Mouse (Mus musculus): ENCODE measurements around the gene Hs1bp3. TPM values are rescaled to one million over a fixed set of nuclear protein-coding genes. Genes with fewer than 3 reads are reported as not detected.

The Hs1bp3 gene
- total RNA-seq, 4 experiments from 2014 or later: 18.4 to 33.8 (median 20.6) TPM

GRCm38 (mm10) chr12:8337286-8338060 lies 24.2 kb downstream of the Hs1bp3 start:
- no peak for DNase-seq

GRCm38 (mm10) chr12:8338491-8338890 lies 25.3 kb downstream of the Hs1bp3 start:
- no peak for DNase-seq

DNA sequence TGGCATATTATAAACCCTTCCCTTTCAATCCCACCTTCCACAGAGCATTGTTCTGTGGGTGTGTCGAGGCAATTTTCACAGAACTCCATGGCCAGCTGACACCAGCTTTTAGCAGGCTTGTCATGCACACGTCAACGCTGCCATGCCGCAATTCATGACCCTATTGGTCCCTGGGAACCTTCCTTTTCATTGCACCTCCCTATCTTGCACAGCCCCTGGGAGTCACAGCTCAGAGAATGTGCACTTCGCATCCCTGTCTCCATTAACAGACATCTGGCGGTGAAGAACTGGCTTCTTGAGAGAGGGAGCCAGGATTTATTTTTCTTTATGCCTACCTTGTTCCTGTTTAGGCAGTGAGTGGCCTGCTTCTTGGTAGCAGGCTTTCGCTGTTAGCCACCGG lies 25.7 kb downstream of the Hs1bp3 start:
- DNase-seq: no peak

GRCm38 (mm10) chr12:8339591-8340319 lies 26.5 kb downstream of the Hs1bp3 start:
- no peak for DNase-seq

DNA sequence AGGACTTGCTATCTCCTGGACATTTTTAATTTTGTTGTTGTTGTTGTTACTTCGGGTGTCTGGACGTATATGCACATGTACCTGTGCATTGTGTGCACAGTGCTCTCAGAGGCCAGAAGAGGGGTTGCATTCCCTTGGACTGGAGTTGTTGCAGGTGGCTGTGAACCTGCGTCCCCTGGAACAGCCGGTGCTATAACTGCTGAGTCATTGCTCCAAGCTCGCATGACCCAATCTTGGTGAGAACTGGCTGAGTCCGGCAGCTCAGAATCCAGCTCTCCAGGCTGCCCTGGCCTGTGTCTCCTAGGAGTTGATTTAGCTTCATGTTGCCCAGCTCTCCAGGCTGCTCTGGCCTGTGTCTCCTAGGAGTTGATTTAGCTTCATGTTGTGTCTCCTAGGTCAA lies 27.8 kb downstream of the Hs1bp3 start:
- no peak for DNase-seq

DNA sequence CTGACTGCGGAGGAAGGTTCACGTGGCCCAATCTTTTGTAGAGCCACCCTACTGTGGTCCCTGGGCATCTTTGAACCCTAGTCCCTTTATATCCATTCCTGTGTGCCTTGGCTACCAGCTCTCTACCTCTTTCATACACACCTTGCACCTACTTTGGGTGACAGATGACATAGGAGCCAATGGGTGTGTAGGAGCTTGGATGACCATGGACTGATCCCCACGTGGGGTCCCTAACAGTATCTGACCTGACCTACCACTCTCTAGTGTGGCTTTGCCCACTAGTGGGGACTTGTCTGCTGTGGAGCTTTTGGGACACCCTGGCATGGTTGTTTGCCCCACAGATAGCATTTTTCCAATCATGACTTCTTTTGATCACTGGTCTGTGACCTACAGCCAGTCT lies 30.1 kb downstream of the Hs1bp3 start:
- no peak for DNase-seq

GRCm38 (mm10) chr12:8344897-8345296 lies 31.7 kb downstream of the Hs1bp3 start:
- no peak for DNase-seq

DNA sequence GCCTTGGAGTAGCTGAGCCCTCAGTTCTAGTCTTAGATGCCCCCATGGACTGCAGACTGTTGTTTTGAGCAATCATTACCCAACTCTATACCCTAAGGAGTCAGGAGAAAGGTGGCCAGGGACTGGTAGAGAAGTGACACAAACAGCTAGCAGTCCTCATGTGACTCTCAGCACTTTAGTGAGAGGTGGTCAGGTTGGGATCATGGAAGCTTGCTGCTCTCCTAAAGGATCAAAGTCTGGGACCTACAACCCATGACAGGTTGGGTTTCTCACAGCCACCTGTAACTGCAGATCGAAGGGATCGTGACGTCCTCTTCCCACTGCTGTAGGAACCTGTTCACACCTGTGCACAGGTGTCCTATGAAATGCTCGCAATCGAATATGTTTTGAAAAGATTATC lies 32.3 kb downstream of the Hs1bp3 start:
- no peak for DNase-seq

DNA sequence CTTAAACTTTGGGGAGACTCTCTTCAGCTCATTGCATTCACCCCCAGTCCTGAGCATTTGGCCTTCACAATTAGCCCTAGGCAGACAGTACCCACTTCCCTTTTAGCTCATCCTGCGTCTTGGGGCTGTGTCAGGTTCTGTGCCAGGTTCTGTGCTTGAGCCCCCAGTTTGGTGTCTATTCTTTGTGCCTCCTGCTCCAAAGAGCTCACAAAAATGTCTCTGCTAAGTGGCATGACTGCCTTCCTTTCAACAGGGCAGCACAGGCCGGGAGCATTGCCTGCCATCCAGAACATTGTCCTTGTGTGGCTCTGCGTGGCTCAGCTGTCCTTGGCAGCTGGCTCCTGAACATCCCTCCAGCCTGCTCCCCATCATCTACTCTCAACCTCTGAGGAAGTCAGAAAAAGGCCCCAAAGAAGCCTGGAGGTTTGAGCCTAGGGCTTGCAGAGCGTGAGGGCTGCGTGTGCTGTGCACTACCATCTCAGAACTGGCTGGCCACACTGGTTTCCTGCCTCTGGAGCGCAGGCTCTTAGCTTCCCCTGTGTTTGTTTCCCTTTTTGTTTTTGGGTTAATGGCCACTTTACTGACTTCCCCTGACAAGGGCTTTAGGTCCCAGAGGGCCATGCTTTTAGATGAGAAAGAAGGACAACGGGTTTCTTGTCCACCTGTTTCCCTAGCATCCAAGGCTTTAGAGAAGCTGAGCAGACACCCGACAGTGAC lies 34.7 kb downstream of the Hs1bp3 start:
- no peak for DNase-seq

GRCm38 (mm10) chr12:8348733-8349513 lies 35.7 kb downstream of the Hs1bp3 start:
- DNase-seq: no peak

GRCm38 (mm10) chr12:8351025-8351903 lies 38.0 kb downstream of the Hs1bp3 start:
- DNase-seq: peak; percentile 89

GRCm38 (mm10) chr12:8353071-8353470 lies 39.8 kb downstream of the Hs1bp3 start:
- no peak for DNase-seq

DNA sequence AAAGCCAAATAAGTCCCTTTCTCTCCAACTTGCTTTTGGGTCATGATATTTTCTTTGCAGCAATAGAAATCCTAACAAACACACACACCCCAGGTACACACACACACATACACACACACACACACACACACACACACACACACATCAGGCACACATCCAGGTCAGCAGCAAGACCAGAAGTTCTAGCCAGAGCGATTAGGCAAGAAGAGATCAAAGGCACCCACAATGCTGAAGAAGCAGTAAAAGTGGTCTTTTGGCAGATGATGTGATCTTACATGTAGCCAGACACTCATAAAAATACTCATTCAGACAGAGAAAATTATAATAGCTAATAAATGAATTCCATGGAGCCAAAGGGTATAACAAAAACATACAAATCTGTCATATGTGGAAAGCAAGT lies 41.0 kb downstream of the Hs1bp3 start:
- no peak for DNase-seq

DNA sequence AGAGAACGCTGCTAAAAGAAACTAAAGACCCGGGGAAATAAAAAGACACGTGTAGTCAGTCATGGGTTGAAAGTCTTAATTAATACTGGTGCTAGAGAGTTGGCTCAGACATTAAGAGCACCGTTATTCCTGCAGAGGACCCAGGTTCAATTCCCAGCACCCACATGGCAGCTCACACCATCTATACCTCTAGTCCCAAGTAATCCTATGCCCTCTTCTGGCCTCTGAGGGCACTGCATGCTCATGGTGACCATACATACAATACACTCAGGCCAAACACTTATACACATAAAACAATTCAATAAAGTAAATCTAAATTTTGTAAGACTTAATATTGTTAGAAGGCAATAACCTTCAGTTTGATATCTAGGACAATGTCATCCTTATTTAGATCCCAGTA lies 41.8 kb downstream of the Hs1bp3 start:
- DNase-seq: no peak

DNA sequence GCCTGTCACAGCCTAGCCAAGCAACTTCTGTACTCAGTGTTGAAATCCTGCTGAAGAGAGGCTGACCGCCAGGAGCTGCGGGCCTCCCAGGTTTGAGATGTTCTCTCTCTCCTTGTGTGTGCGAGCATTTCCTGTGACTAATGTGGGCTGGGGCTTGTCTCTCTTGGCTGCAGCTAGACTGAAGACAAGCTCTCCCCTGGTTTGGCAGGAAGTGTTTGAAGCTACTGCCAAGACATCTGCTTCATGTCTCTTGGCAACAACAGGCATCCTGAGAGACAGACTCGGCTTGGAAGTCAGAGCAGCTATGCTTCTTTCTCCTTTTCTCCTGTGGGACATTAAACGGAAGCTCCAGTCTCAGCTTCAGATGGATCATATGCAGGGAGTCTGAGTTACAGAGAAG lies 44.2 kb downstream of the Hs1bp3 start:
- DNase-seq: peak; percentile 80

DNA sequence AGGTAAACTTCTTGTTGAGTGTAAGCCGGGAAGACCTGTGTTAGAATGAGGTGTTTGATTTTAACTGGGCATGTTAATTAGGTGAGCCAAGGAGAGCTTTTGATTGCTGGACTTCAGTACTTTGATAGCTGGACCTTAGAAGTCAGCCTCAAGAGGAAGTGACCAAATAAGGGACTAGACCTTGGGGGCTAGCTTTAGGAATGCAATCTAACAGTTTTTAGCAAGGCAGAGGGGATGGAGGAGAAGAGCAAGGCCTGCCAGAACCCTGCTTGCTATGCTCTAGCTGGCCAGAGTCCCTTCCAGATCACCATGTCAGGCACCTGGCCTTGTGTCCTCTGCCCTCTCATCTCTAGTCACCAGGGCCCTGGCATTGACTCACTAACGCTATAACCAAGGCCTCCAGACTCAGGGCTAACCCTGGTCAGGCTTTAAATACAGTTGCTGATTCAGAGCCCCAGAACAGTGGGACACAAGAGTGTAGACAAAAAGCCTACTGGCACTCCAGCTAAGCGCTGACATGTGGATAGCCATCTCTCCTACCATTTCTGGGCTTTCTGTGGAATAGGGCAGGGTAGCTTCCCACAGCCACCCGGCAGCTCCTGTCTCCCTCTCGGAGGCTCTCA lies 45.2 kb downstream of the Hs1bp3 start:
- DNase-seq: peak; percentile 85

GRCm38 (mm10) chr12:8359418-8360112 lies 46.3 kb downstream of the Hs1bp3 start:
- no peak for DNase-seq

DNA sequence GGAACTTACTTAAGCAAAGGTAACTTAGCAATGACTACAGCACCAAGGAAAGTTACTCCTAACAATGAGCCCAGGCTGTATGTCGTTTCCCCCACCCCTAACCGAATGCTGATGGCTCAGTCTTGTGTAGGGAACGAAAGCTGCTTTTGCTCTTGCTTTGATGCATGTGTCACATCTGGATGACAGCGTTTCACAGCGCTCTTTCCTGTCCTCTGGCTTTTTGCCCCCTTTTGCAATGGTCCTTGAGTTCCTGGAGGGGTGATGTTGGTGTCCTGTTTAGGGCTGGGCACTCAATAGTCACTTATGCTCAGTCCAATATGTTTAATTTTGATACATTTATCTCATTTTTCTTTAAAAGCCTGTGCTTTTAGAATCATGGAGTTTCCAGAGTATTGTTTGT lies 48.6 kb downstream of the Hs1bp3 start:
- no peak for DNase-seq

DNA sequence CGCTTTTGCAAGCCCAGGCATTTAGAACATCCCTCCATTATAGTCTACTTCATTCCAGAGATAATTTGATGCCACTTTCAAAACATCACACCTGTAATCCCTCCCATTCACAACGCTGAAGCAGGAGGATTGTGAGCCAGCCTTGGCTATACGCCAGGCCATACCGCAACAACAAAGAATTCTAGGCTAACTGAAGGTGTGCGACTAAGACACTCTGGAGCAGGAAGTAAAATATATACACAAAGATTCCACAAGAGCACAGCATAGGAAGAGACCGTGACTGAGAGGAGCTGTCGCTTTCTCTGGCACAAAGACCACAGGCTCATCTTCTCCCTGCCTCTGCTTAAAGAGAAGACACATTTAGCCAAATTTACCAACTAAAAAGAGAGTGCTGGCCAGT lies 49.2 kb downstream of the Hs1bp3 start:
- DNase-seq: no peak

GRCm38 (mm10) chr12:8364321-8364838 lies 51.1 kb downstream of the Hs1bp3 start:
- DNase-seq: no peak

Data from adrenal gland, adult 8-10 months (tissue).